Mouse (Mus musculus) monocyte, adult 59 days (primary cell): ENCODE data around the gene Pdlim3. TPM values are rescaled to one million over a fixed set of nuclear protein-coding genes. Genes with fewer than 3 reads are reported as not detected.

ENCODE experiments used
- total RNA-seq, 2 experiments: library from RNA; stranded (reverse); gene quantifications; one replicate each; pipeline ENCODE4 v1.2.4; 2023

Gene Pdlim3
- total RNA-seq, result under 1 TPM in 1 of 2 experiments, not detected in 1; 0.18 TPM

GRCm38 (mm10) chr8:45885202-45885685, at the start of gene Pdlim3:
Gene Pdlim3 (plus strand): TSS chr8:45885461.

GRCm38 (mm10) chr8:45934582-45935014, 49.3 kb downstream of the Pdlim3 start, which contains the start of gene Ccdc110:
Gene Ccdc110 (plus strand): TSS chr8:45934619.

Other genes starting within 250 kb of the Pdlim3 start
- not detected for gene Ccdc110, start 49.2 kb downstream of the Pdlim3 start, total RNA-seq
- gene 1700029J07Rik, start 89.8 kb downstream of the Pdlim3 start, total RNA-seq, result under 1 TPM; 0.43 to 0.52 TPM
- 10 to 100 TPM; 42.8 to 44.2 TPM for gene Ufsp2, start 90.1 kb downstream of the Pdlim3 start, total RNA-seq
- gene Lrp2bp, start 113.8 kb downstream of the Pdlim3 start, total RNA-seq, result not detected
- 1 to 10 TPM; 1.7 to 4.3 TPM for gene Ankrd37, start 120.2 kb downstream of the Pdlim3 start, total RNA-seq